Mouse (Mus musculus): ENCODE data around the gene Rdh12.

The Rdh12 gene

GRCm38 (mm10) chr12:79253294-79254053, 44.8 kb downstream of the Rdh12 start:
- no peak for DNase-seq (ENCODE audit: low spot score in 2 of 2)

DNA sequence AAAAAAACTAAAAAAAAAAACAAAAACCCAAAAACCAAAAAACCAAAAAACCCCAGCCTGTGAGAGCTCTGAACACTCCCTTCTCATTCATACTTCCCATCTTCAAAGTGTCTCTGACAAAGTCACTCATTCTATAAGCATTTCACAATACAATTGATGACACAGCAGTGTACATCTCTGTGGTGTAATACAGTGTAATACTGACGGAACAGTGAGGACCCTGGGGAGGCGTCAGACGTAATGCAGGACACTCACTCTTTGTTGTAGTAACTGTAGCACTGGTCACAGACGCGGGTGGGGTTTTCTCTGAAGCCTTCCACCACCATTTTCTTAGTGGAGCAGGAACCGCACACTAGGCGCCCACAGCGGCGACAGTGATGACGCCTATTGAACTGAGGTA, 46.3 kb downstream of the Rdh12 start:
- DNase-seq (ENCODE audit: low spot score in 2 of 2): no peak

- DNase-seq (ENCODE audit: low spot score in 2 of 2): no peak
Measured at GRCm38 (mm10) chr12:79260154-79260553, 51.4 kb downstream of the Rdh12 start.

- DNase-seq (ENCODE audit: low spot score in 2 of 2): peak in 1 of 2 experiments; percentile 10
Measured at GRCm38 (mm10) chr12:79261035-79261434, 52.3 kb downstream of the Rdh12 start.
